15 mouse cellular contexts compared by ENCODE assay signal in the genomic region with DNA sequence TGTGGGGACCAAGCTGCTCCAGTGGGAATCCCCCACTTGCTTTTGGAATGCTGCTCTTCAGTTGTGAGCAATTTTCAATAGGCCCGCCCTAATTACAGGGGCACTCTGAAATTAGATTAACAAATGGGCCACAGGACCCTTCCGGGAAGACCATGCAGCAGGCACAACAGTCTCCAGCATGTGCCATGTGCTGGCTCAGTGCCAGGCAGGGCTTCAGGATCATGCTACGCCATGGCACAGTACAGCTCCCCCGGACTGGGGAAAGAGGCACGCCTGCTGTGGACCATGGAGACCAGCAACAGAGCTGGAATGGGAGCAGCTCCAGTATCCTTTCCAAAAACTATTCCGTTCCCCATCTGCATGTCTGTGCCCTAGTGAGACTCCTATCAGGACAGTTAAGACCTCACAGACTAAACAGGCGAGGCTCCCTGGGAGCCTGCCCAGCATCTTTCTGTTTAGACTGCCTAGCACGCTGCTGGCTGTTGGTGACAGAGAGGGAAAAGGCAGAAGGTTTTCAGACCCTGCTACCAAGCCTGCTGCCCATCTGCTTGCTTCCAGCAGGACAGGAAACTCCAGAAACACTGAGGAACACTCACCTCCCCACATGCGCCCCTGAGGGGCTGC.
DNase-seq lines count a peak whose midpoint lies in the region; ATAC-seq and TF ChIP-seq lines count a peak whose summit lies in the region.
"Had no signal": no experiment of that assay in that cellular context is flagged by ENCODE, and none has a peak within 500 bp of the region (broad histone marks: within the 10 kb centered on the region; RNA-seq: fewer than 3 reads in every experiment).

No protein-coding gene starts in this region.

- TF ChIP-seq CTCF in lung, adult 2 months (IDR thresholded peaks at IDR 0.05; ENCODE audit: insufficient read depth, low read length): no peak

- TF ChIP-seq POLR2A in lung, adult 2 months (IDR thresholded peaks at IDR 0.05; ENCODE audit: borderline replicate concordance, extremely low read depth, low read depth, low read length): no peak

- no peaks in the 10 kb centered on the region for H3K27me3 ChIP-seq in hindbrain, embryonic 15.5 days
- no peaks in the 10 kb centered on the region for H3K27me3 ChIP-seq in hindbrain, embryonic 10.5 days (ENCODE audit: insufficient read depth, poor library complexity, severe bottlenecking)
- no peaks in the 10 kb centered on the region for H3K27me3 ChIP-seq in forebrain, embryonic 16.5 days (replicated peaks; ENCODE audit: control insufficient read depth, insufficient read depth, low read length)
- H3K27me3 ChIP-seq: embryonic facial prominence, embryonic 15.5 days; hindbrain, embryonic 12.5 days; stomach, embryonic 15.5 days had no signal

- H3K4me3 ChIP-seq in hindbrain, embryonic 15.5 days: no peak overlapping the region
- H3K4me3 ChIP-seq in hindbrain, embryonic 10.5 days: no peak overlapping the region
- no peak overlapping the region for H3K4me3 ChIP-seq in lung, adult 2 months (replicated peaks; ENCODE audit: extremely low read depth, low read depth, low read length)
- H3K4me3 ChIP-seq in forebrain, embryonic 16.5 days (replicated peaks; ENCODE audit: low read length): no peak overlapping the region
- H3K4me3 ChIP-seq: embryonic facial prominence, embryonic 15.5 days; hindbrain, embryonic 12.5 days; stomach, embryonic 15.5 days had no signal

- no peak overlapping the region for H3K9ac ChIP-seq in hindbrain, embryonic 15.5 days
- no peak overlapping the region for H3K9ac ChIP-seq in forebrain, embryonic 16.5 days (replicated peaks; ENCODE audit: low read depth, low read length)
- H3K9ac ChIP-seq: embryonic facial prominence, embryonic 15.5 days; hindbrain, embryonic 12.5 days; stomach, embryonic 15.5 days had no signal

- 51% methylated on average over 9 of the region's 9 CpGs for WGBS in hindbrain, embryonic 15.5 days
- WGBS in hindbrain, embryonic 10.5 days: 77% methylated on average over 9 of the region's 9 CpGs
- 62% methylated on average over 9 of the region's 9 CpGs for WGBS in lung, adult 2 months
- WGBS in forebrain, embryonic 16.5 days: 24% methylated on average over 9 of the region's 9 CpGs

- no peaks in the 10 kb centered on the region for H3K9me3 ChIP-seq in hindbrain, embryonic 15.5 days
- H3K9me3 ChIP-seq in hindbrain, embryonic 10.5 days: no peaks in the 10 kb centered on the region
- no peaks in the 10 kb centered on the region for H3K9me3 ChIP-seq in forebrain, embryonic 16.5 days (ENCODE audit: control insufficient read depth, low read length)
- H3K9me3 ChIP-seq: embryonic facial prominence, embryonic 15.5 days; hindbrain, embryonic 12.5 days; stomach, embryonic 15.5 days had no signal

- peaks cover 5% of the 10 kb centered on the region; the same call in 1 of the 2 replicates for H3K4me1 ChIP-seq in hindbrain, embryonic 15.5 days (replicated peaks)
- H3K4me1 ChIP-seq in hindbrain, embryonic 10.5 days (replicated peaks): peaks cover 3% of the 10 kb centered on the region; the same call in 1 of the 2 replicates
- no peaks in the 10 kb centered on the region for H3K4me1 ChIP-seq in lung, adult 2 months (ENCODE audit: control insufficient read depth, insufficient read depth, low read length)
- H3K4me1 ChIP-seq in forebrain, embryonic 16.5 days (replicated peaks; ENCODE audit: control insufficient read depth, insufficient read depth, low read length): peaks cover 24% of the 10 kb centered on the region
- H3K4me1 ChIP-seq: stomach, embryonic 15.5 days had no signal

- ATAC-seq in hindbrain, embryonic 15.5 days (ENCODE audit: low FRiP score, low read depth): 0 out of 2 replicates have a peak, but pooled peaks have one; percentile 27
- ATAC-seq in forebrain, embryonic 16.5 days: peak; percentile 84
- no peak for ATAC-seq in CD4-positive, CD25-positive, alpha-beta regulatory T cell, adult 4 months

- DNase-seq in hindbrain, embryonic 10.5 days (ENCODE audit: low spot score): no peak
- peak; percentile 5 to 56 for DNase-seq in lung, postnatal 4 days
- no peak for DNase-seq in lung, adult 2 months
- peak; percentile 10 for DNase-seq in ZHBTc4 (ENCODE audit: low read depth, low spot score)
- DNase-seq in Muller cell, postnatal 12 days (ENCODE audit: inconsistent ontology term): no peak
- DNase-seq: adrenal gland, postnatal 36 days; kidney, adult 2 months; liver had no signal

- no peak overlapping the region for H3K4me2 ChIP-seq in hindbrain, embryonic 15.5 days
- no peak overlapping the region for H3K4me2 ChIP-seq in forebrain, embryonic 16.5 days (ENCODE audit: low read length)
- H3K4me2 ChIP-seq: embryonic facial prominence, embryonic 15.5 days; hindbrain, embryonic 12.5 days; stomach, embryonic 15.5 days had no signal

- no peaks in the 10 kb centered on the region for H3K36me3 ChIP-seq in hindbrain, embryonic 15.5 days
- H3K36me3 ChIP-seq in hindbrain, embryonic 10.5 days: no peaks in the 10 kb centered on the region
- no peaks in the 10 kb centered on the region for H3K36me3 ChIP-seq in forebrain, embryonic 16.5 days (ENCODE audit: control insufficient read depth, insufficient read depth)
- H3K36me3 ChIP-seq: embryonic facial prominence, embryonic 15.5 days; G1E; hindbrain, embryonic 12.5 days; stomach, embryonic 15.5 days had no signal

- H3K27ac ChIP-seq in hindbrain, embryonic 15.5 days (replicated peaks): no peak overlapping the region
- no peak overlapping the region for H3K27ac ChIP-seq in hindbrain, embryonic 10.5 days
- no peak overlapping the region for H3K27ac ChIP-seq in forebrain, embryonic 16.5 days (ENCODE audit: low read length)
- H3K27ac ChIP-seq: embryonic facial prominence, embryonic 15.5 days; hindbrain, embryonic 12.5 days; stomach, embryonic 15.5 days had no signal

Comparison
In these comparisons a context has a peak if more than half of its experiments do, and no peak if none do; other contexts are left out.
1. DNase-seq: peak in lung, postnatal 4 days (2 of 2) and ZHBTc4 (single experiment); none in hindbrain, embryonic 10.5 days (single experiment), lung, adult 2 months (single experiment) and Muller cell, postnatal 12 days (single experiment).